Mouse (Mus musculus): Measurements from ENCODE around the gene Hist1h1e. TPM values are rescaled to one million over a fixed set of nuclear protein-coding genes. Genes with fewer than 3 reads are reported as not detected.

Gene Hist1h1e
- total and polyA plus RNA-seq, 3 experiments = 1.9 to 486 (median 18.3) TPM

GRCm38 (mm10) chr13:23603182-23603699, 19.1 kb downstream of the Hist1h1e start:
- H3K4me2 ChIP-seq (ENCODE audit: insufficient read depth, low read depth, poor library complexity, severe bottlenecking) = no peak overlapping the region
- no peak overlapping the region for H3K9ac ChIP-seq (ENCODE audit: insufficient read depth, low read depth)

GRCm38 (mm10) chr13:23597957-23598356, 24.4 kb downstream of the Hist1h1e start:
- DNase-seq (ENCODE audit: extremely low read depth) = peak; percentile 84
- Histone ChIP-seq H3K4me2 (ENCODE audit: insufficient read depth, low read depth, poor library complexity, severe bottlenecking) (no peak overlapping the region), H3K27me3 (replicated peaks) (no peaks in the 10 kb centered on the region), H3K27ac (ENCODE audit: insufficient read depth, low read depth) (no peak overlapping the region), H3K9me3 (replicated peaks; ENCODE audit: low read length) (no peaks in the 10 kb centered on the region), H3K9ac (ENCODE audit: insufficient read depth, low read depth) (no peak overlapping the region), H3K36me3 (replicated peaks in 1 of 2; ENCODE audit: control insufficient read depth in 1 of 2, insufficient read depth in 1 of 2, low read length in 1 of 2) (no peaks in the 10 kb centered on the region), H3K4me1 (ENCODE audit: control insufficient read depth in 1 of 2, insufficient read depth in 2 of 2) (peaks cover 2 to 17% of the 10 kb centered on the region in 2 experiments; a peak in 3 of 4 replicates), H3K79me2 (replicated peaks; ENCODE audit: control insufficient read depth, extremely low read depth, insufficient read depth, poor library complexity, severe bottlenecking) (no peaks in the 10 kb centered on the region), H3K4me3 (replicated peaks in 1 of 3; ENCODE audit: low read depth in 2 of 3, low read length in 2 of 3, poor library complexity in 1 of 3) (no peak overlapping the region)
- no peak for TF ChIP-seq USF1 (IDR thresholded peaks at IDR 0.05; ENCODE audit: low read depth, low read length)
- peak; percentile 78 for TF ChIP-seq IRF4 (IDR thresholded peaks at IDR 0.05; ENCODE audit: low read depth, low read length)
- TF ChIP-seq POLR2AphosphoS2 (IDR thresholded peaks at IDR 0.05; ENCODE audit: low read depth, low read length) = no peak
- TF ChIP-seq CTCF (conservative IDR thresholded peaks at IDR 0.05 in 1 of 2, IDR thresholded peaks at IDR 0.05 in 1 of 2; ENCODE audit: low read depth in 2 of 2, low read length in 2 of 2) = peak; percentile 81 to 89
- TF ChIP-seq SMC3 (IDR thresholded peaks at IDR 0.05; ENCODE audit: low read depth, low read length) = peak; percentile 63
- 0 out of 2 replicates have a peak, but pooled peaks have one; percentile 29 for TF ChIP-seq JUND (conservative IDR thresholded peaks at IDR 0.05; ENCODE audit: low read depth, low read length)
- TF ChIP-seq ETS1 (conservative IDR thresholded peaks at IDR 0.05; ENCODE audit: low read depth, low read length) = no peak
- TF ChIP-seq ZC3H11A (IDR thresholded peaks at IDR 0.05; ENCODE audit: low read depth, low read length) = peak; percentile 24; the same call in 1 of the 2 replicates
- no peak for TF ChIP-seq CHD2 (IDR thresholded peaks at IDR 0.05; ENCODE audit: low read length)
- peak; percentile 93 for TF ChIP-seq RAD21 (IDR thresholded peaks at IDR 0.05; ENCODE audit: low read depth, low read length)
- 0 out of 2 replicates have a peak, but pooled peaks have one; percentile 34 for TF ChIP-seq SIN3A (IDR thresholded peaks at IDR 0.05; ENCODE audit: low read length)
- in situ Hi-C loops (cut with MboI; ENCODE audit: low pct_ligation_motif_present, low pct_unique_long_range_greater_than_20kb, low sequenced_read_pairs) = no loop called here
- dilution Hi-C loops (cut with MboI; ENCODE audit: extremely low pct_ligation_motif_present, extremely low pct_unique_long_range_greater_than_20kb, low sequenced_read_pairs) = no loop called here

More at GRCm38 (mm10) chr13:23603182-23603699, 19.1 kb downstream of the Hist1h1e start:
- Histone ChIP-seq H3K9me3 (replicated peaks; ENCODE audit: low read length) (no peaks in the 10 kb centered on the region), H3K27ac (ENCODE audit: insufficient read depth, low read depth) (no peak overlapping the region), H3K4me3 (replicated peaks in 1 of 3; ENCODE audit: low read depth in 2 of 3, low read length in 2 of 3, poor library complexity in 1 of 3) (no peak overlapping the region), H3K79me2 (replicated peaks; ENCODE audit: control insufficient read depth, extremely low read depth, insufficient read depth, poor library complexity, severe bottlenecking) (no peaks in the 10 kb centered on the region), H3K27me3 (replicated peaks) (no peaks in the 10 kb centered on the region), H3K36me3 (replicated peaks in 1 of 2; ENCODE audit: control insufficient read depth in 1 of 2, insufficient read depth in 1 of 2, low read length in 1 of 2) (peaks cover 0 to 14% of the 10 kb centered on the region in 2 experiments), H3K4me1 (ENCODE audit: control insufficient read depth in 1 of 2, insufficient read depth in 2 of 2) (no peaks in the 10 kb centered on the region)
- DNase-seq (ENCODE audit: extremely low read depth) = no peak
- in situ Hi-C loops (cut with MboI; ENCODE audit: low pct_ligation_motif_present, low pct_unique_long_range_greater_than_20kb, low sequenced_read_pairs) = no loop called here
- no peak for TF ChIP-seq TCF12 (IDR thresholded peaks at IDR 0.05; ENCODE audit: low read depth, low read length)
- no peak for TF ChIP-seq ELF1 (IDR thresholded peaks at IDR 0.05; ENCODE audit: low read depth, low read length)
- TF ChIP-seq ZNF384 (IDR thresholded peaks at IDR 0.05; ENCODE audit: low read depth, low read length) = no peak
- no peak for TF ChIP-seq MAZ (IDR thresholded peaks at IDR 0.05; ENCODE audit: low read depth, low read length)
- no peak for TF ChIP-seq ETS1 (conservative IDR thresholded peaks at IDR 0.05; ENCODE audit: low read depth, low read length)
- no peak for TF ChIP-seq USF1 (IDR thresholded peaks at IDR 0.05; ENCODE audit: low read depth, low read length)
- TF ChIP-seq POLR2AphosphoS2 (IDR thresholded peaks at IDR 0.05; ENCODE audit: low read depth, low read length) = no peak
- TF ChIP-seq NRF1 (IDR thresholded peaks at IDR 0.05; ENCODE audit: low read depth, low read length) = no peak
- dilution Hi-C loops (cut with MboI; ENCODE audit: extremely low pct_ligation_motif_present, extremely low pct_unique_long_range_greater_than_20kb, low sequenced_read_pairs) = no loop called here
